Mouse (Mus musculus): Measurements from ENCODE around the gene Fcer1g.

GRCm38 (mm10) chr1:171279012-171279705 is 45.0 kb upstream of the Fcer1g start:
- no peak for TF ChIP-seq CTCF (IDR thresholded peaks at IDR 0.05; ENCODE audit: low read depth, low read length)
- no peak for TF ChIP-seq EP300 (IDR thresholded peaks at IDR 0.05; ENCODE audit: insufficient read depth, low read depth, low read length)
- TF ChIP-seq POLR2A (IDR thresholded peaks at IDR 0.05; ENCODE audit: insufficient read depth, low read length): no peak
